Mouse (Mus musculus) bone marrow, adult 2 months (tissue): ENCODE results near the gene Cacnb1. TPM values are rescaled to one million over a fixed set of nuclear protein-coding genes. Genes with fewer than 3 reads are reported as not detected.
A peak's percentile ranks its signal among the peaks of the same experiment; 100 is the strongest.

Experiments
- H3K27ac ChIP-seq: fragments of 200-500 bp; 2 replicates; pipeline ENCODE4 v1.5.1; 2012; ENCODE audit warnings: low read depth, mild to moderate bottlenecking, control low read depth, inconsistent platforms, low read length; ENCODE audit not compliant: control insufficient read depth, poor library complexity, insufficient read depth
- H3K4me1 ChIP-seq: fragments of 200-500 bp; 2 replicates; pipeline ENCODE4 v1.6.1; 2011; ENCODE audit warnings: low read length; ENCODE audit not compliant: control insufficient read depth, insufficient read depth
- H3K4me3 ChIP-seq: fragments of 200-500 bp; replicated peaks from 2 replicates; pipeline ENCODE3; 2011; ENCODE audit warnings: mild to moderate bottlenecking, low read depth, low read length, control low read depth; ENCODE audit not compliant: control insufficient read depth
- CTCF ChIP-seq: fragments of 200-500 bp; IDR thresholded peaks from 2 replicates; pipeline ENCODE4 v1.5.1; 2011; ENCODE audit warnings: low read length, control low read depth; ENCODE audit not compliant: control insufficient read depth, insufficient read depth
- POLR2A ChIP-seq: fragments of 200-500 bp; IDR thresholded peaks from 2 replicates; pipeline ENCODE4 v1.6.1; 2011; ENCODE audit warnings: low read depth, mild to moderate bottlenecking, control low read depth, low read length, borderline replicate concordance; ENCODE audit not compliant: control insufficient read depth
- WGBS: fragments of 180-500 bp; shearing (Covaris S2); methylation state at CpG from one replicate; pipeline ENCODE4 v1.1.7; 2018; 5-methylcytosine and 5-hydroxymethylcytosine counted together
- polyA plus RNA-seq: library from polyadenylated mRNA; stranded (reverse); fragments of >200 nt; gene quantifications from 2 replicates; pipeline ENCODE4 v1.2.4, GENCODE M21; 2011; ENCODE audit warnings: low replicate concordance; ENCODE audit not compliant: missing spikeins, insufficient read depth, insufficient read length

Cacnb1 gene
- polyA plus RNA-seq, 1 experiment, result 5.3 TPM

DNA sequence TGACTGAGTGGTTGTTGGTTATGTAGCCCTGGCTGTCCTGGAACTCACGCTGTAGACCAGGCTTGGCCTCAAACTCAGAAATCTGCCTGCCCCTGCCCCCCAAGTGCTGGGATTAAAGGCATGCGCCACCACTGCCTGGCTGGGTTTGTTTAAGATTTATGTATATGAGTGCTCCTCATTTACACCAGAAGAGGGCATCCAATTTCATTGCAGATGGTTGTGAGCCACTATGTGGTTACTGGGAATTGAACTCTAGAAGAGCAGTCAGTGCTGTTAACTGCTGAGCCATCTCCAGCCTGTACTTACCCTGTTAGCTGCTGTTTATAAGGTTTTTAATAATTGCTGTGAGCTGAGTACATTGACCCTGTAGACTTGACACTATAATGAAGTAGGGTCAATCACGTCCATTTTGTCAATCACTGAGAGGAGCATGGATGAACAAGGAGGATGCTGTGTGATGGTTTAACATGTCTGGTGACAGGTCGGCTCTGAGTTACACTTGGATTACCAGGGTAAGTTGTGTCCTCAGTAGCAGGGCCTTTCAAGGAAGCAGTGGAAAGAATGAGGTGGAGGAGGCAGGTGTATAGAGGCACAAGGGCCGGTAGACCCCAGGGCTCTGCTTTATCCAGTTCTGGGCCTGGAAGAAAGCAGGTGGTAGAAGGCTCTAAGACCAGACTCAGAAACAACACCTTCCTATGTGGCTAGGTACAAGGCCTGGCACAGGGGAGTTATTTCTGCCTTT lies 8.0 kb upstream of the Cacnb1 start:
- TF ChIP-seq CTCF (no peak), POLR2A (no peak)
- 73% methylated on average over 5 of the region's 5 CpGs for WGBS
- Histone ChIP-seq H3K4me3 (no peak overlapping the region), H3K4me1 (no peaks in the 10 kb centered on the region), H3K27ac (no peak overlapping the region)

DNA sequence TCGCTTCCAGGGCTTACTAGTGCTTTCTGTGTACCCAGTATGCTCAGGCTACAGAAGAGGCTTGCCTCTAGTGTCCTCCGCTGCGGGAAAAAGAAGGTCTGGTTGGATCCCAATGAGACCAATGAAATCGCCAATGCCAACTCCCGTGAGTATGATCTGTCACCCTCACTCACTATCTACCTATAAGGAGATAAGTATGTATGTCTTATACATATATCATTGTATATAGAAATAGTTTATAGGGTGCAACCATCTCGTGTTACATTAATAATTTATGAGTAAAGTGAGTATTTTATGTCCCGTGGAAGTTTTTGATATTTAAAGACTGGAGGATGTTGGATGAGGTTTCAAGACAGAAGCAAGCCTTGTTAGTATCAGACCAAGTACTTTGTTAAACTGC lies 5.0 kb upstream of the Cacnb1 start:
- peak overlapping the region; percentile 28 for H3K4me3 ChIP-seq
- H3K27ac ChIP-seq, result no peak overlapping the region
- H3K4me1 ChIP-seq, result peaks cover 1% of the 10 kb centered on the region; the same call in 1 of the 2 replicates
- 16% methylated on average over 7 of the region's 7 CpGs for WGBS
- TF ChIP-seq POLR2A (no peak), CTCF (no peak)

DNA sequence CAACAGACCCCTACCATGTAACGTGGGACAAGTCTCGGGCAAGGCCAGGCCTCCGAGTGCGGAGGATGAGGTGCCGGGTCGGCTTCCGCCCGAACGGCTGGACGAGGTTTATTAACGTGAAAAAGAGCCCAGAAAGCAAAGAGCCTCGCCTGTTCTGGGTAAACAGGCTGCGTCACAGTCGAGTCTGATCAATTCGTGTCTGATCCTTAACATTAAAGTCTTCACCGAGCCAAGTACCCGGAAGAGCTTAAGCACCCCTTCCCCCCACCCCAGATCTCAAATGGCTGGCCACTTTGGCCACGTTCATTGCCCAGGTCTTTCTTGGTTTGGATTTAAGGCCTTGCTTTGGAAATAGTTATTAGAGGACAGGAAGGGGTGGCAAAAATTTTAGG lies 4.5 kb upstream of the Cacnb1 start:
- WGBS, result under 1% methylated on average over 18 of the region's 18 CpGs
- peaks cover 1% of the 10 kb centered on the region; the same call in 1 of the 2 replicates for H3K4me1 ChIP-seq
- H3K4me3 ChIP-seq, result peak overlapping the region; percentile 91

DNA sequence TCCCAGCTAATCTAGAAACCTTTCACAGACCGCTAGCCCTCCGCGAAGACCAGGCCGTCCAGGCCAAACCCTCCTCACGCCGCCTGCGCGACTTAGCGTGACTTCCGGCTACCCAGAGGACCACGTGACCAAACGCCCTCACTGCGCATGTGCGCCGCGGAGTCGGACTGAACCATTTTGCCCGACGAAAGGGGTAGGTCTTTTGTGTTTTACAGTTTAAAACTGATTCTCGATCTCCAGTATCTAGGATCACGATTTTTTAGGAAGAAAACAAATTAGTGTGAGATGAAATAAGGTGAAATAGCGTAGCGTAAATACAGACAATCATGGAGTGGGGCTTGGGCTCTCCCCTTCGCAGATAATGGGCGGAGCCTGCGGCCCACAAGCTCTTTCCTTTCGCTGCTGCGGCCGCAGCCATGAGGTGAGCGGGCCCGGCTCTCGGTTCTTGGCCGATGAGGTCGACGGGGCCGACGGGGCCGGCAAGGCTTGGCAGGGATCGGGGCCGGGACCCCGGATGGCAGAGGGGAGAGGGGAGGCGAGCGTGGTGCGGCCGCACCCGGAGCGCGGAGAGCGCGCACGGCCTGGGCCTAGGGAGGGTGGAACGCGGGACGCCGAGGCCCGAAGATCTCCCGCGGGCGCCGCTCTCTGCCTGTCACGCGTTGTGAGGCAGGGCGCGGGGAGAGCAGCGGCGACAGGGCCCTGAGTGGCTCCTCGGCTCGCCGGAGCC lies 3.9 kb upstream of the Cacnb1 start, which contains the start of gene Rpl19:
Gene Rpl19, plus strand, starts transcription at position 141 of the 727 bp plus-strand sequence.
- Histone ChIP-seq H3K4me1 (peaks cover 1% of the 10 kb centered on the region; the same call in 1 of the 2 replicates), H3K4me3 (peak within 1 kb of the TSS; percentile 91), H3K27ac (peak within 1 kb of the TSS; percentile 77)
- TF ChIP-seq POLR2A, result peak; percentile 97
- no peak for TF ChIP-seq CTCF
- under 1% methylated on average over 69 of the region's 69 CpGs for WGBS

More for the DNA sequence above, 4.5 kb upstream of the Cacnb1 start:
- H3K27ac ChIP-seq, result peak overlapping the region; percentile 77
- TF ChIP-seq POLR2A (no peak), CTCF (no peak)

DNA sequence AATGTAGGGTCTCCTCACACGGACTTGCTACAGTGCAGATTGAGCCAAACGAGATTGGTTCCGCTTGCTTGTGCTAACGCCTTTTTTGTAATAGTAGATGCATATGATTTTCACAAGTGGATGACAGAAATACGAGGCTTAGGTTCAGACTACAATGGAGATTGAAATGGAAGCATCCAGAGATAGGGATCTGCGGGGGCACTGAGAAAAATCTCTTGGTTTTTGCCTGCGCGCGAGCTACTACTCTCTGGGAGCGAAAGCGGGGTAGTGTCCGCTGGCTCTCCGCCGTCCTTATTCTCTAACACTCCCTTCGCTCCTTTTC lies 3.4 kb upstream of the Cacnb1 start:
- WGBS, result 10% methylated on average over 15 of the region's 15 CpGs
- TF ChIP-seq POLR2A (no peak), CTCF (no peak)
- Histone ChIP-seq H3K4me3 (peak overlapping the region; percentile 91), H3K27ac (peak overlapping the region; percentile 66), H3K4me1 (peaks cover 1% of the 10 kb centered on the region; the same call in 1 of the 2 replicates)

DNA sequence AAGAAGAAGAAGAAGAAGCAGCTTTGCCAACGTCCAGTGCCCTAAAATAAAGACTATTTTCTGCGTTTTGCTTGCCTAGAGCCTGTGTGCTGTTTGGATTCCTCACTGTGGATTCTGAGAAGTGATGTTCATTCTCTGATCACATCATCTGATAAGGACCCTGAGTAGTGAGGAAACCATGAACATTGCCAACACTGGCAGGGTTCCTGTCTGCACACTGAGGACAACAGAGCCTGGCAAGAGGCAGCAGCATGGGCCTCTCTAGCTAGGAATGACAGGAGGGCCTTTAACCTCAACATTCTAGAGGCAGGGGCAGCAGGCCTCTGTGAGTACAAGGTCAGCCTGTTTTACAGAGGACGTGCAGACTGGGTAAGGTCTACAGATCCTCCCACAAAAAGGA lies 1.7 kb upstream of the Cacnb1 start:
- TF ChIP-seq CTCF, result no peak
- TF ChIP-seq POLR2A, result no peak
- Histone ChIP-seq H3K27ac (no peak overlapping the region), H3K4me1 (peaks cover 1% of the 10 kb centered on the region; the same call in 1 of the 2 replicates), H3K4me3 (no peak overlapping the region)
- WGBS, result 59% methylated on average over 3 of the region's 3 CpGs

DNA sequence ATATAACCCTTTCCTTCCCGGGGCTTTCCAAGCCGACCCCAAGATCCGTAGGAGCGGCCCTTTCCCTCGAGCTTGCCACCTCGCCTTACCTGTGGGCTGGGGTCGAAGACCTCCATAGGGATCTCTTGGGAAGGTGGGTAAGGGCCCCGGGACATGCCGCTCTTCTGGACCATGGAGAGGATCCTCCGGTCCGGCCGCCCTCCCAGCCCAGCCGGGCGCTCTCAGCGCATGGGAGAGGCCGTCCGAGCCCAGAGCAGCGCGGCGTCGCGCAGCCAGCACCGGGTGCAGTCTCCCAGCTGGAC lies 630 bp downstream of the Cacnb1 start:
- TF ChIP-seq CTCF (no peak), POLR2A (no peak)
- peaks cover 1% of the 10 kb centered on the region; the same call in 1 of the 2 replicates for H3K4me1 ChIP-seq
- under 1% methylated on average over 23 of the region's 23 CpGs for WGBS
- peak overlapping the region; percentile 39; the same call in 1 of the 2 replicates for H3K27ac ChIP-seq
- peak overlapping the region; percentile 58 for H3K4me3 ChIP-seq

DNA sequence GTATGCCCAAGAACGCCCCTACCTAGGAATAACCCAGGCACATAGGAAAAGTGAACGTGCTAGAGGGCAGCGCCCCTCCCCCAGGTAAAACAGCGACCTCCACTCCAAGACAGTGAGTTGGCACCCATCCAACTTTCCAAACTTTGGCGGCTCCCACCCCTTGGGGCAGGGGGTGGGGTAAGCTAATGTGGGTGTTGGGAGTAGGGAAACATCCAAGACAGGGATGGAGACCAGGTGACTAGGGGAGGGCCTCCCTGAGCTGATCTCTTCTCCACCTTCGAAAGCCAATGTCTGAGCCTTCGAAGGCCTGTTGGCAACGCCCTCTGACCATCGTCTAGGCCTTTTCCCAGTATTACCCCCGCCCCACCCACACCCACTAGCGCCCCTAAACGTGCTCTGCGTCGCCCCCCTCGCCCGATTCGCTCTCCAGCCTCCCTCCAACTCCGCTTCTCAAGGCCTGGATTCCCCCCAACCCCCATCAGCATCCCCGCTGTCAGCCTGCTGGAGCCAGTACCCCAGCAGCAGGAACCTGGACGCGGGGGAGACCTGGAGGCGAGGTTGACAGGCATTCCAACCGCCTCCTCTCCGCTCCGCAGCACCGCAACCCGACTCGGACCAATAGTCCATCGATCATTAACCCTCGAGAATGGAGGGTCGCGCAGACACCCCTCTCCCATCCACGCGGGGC lies 1.1 kb downstream of the Cacnb1 start:
- Histone ChIP-seq H3K27ac (no peak overlapping the region), H3K4me1 (peaks cover 1% of the 10 kb centered on the region; the same call in 1 of the 2 replicates), H3K4me3 (peak overlapping the region; percentile 58)
- WGBS, result 9% methylated on average over 34 of the region's 34 CpGs
- TF ChIP-seq CTCF (no peak), POLR2A (no peak)
